Mouse (Mus musculus) spleen, adult 2 months (tissue): ENCODE data around the gene Smim1.

Experiments used
- CTCF ChIP-seq: fragments of 200-500 bp; IDR thresholded peaks from 2 replicates; pipeline ENCODE4 v1.5.1; 2011; ENCODE audit warnings: mild to moderate bottlenecking, inconsistent platforms; ENCODE audit not compliant: insufficient read depth, insufficient read length, insufficient replicate concordance; ENCODE audit errors: extremely low read depth
- POLR2A ChIP-seq: fragments of 200-500 bp; IDR thresholded peaks from 2 replicates; pipeline ENCODE4 v1.6.1; 2011; ENCODE audit warnings: low read depth, low read length, inconsistent platforms

DNA sequence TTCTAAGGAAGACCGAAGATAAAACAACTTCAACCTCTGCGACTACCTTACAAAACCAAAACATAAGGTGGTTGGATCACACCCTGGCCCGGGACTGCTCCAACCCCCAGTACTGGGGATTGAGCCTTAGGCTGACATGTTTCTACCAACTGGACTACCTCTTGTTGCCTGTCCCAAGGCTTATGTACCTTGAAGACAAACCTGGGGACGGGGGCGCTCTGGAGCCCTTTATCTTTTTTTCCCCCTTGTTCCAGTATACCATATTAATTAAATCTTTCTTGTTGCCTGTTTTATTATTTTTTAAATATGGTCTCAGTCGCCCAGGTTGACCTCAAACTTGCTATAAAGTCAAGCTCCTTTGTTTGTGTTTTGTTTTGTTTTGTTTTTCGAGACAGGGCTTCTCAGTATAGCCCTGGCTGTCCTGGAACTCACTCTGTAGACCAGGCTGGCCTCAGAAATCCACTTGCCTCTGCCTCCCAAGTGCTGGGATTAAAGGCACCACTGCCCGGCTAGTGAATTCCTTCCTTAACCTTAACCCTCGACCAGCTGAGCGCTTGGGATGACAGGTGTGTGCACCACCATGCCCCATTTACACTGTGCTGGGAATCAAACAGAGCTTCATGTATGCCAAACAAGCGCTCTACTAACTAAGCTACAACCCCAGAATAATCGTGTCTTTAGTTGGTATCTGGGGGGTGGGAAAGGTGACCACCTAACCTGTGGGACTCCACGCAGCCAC, 15.0 kb downstream of the Smim1 start:
- TF ChIP-seq POLR2A (no peak), CTCF (no peak)
